Mouse (Mus musculus) brain, embryonic 18.5 days (tissue): Measurements from ENCODE around the gene B430218F22Rik.
A peak's percentile ranks its signal among the peaks of the same experiment; 100 is the strongest.
"Not testable (repeated sequence)": the region's sequence is repeated elsewhere in the genome, so short reads cannot be mapped to it uniquely, and the experiment has no call there.

Source experiments
- DNase-seq: peaks from one replicate; pipeline ENCODE4 v3.0.0-alpha.2; 2012; ENCODE audit warnings: low read depth, low spot score

The B430218F22Rik gene

DNA sequence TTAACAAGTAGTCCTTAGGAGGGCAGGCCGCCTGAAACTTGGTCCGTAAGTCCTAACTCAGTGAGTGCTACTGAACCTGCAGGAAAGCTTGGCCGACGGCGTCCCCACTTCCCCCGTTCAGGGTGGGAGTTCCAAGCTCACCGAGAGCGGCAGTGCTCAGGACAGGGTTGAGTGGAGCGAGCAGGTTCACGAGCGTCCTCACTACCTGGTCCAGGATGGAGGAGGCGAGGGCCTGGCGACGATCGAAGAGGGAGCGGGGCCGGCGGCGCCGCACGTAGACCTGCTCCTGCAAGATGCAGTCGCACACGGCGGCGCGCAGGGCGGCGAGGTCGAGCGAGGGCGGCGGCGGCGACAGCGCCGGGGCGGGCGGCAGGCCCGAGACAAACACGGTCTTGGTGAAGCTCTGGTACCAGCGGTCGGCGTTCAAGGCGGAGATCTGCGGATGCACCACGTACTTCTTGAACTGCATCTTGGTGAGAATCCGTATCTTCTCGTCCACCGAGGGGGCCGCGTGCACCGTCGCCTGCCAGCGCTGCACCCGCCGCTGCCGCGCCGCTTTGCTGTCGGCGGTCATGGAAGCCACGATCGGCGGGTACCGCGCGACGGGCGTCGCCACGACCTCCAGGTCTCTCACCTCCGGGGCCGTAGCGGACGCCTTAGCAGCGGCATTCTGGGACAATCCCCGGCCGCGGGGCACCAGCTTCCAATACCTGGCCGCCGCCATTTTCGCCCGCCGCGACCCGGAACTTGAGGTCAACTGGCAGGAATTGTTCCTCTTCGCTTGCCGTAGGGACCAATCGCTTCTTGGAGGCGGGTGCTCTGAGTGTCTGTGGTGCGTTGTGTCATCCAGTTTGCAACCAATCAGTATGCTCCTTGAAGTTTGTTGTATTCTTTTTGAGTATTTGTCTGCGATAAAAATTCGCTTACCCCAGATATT is at the start of gene B430218F22Rik, which contains the start of gene Mrps30:
Gene B430218F22Rik, plus strand, starts transcription at position 120 of the 937 bp plus-strand sequence.
Gene Mrps30, minus strand, starts transcription at position 742 of the 937 bp plus-strand sequence.
- DNase-seq, result peak; percentile 93

GRCm38 (mm10) chr13:118350257-118350656 is 36.2 kb upstream of the B430218F22Rik start:
- peak; percentile 52 for DNase-seq

DNA sequence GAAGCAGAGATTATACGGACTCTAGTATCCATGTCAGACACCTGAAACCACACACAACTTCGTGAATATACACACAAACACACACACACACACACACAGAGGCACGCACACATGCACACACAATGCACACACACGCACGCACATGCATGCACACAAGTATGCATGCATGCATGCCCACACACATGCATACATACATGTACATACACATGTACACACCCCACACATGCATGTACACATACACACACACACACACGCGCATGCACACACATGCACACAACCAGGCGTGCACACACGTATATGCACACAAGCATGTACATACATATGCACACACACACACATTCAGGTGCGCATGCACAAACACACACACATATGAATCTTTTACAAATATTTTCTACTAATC is 35.6 kb upstream of the B430218F22Rik start:
- DNase-seq, result no peak

DNA sequence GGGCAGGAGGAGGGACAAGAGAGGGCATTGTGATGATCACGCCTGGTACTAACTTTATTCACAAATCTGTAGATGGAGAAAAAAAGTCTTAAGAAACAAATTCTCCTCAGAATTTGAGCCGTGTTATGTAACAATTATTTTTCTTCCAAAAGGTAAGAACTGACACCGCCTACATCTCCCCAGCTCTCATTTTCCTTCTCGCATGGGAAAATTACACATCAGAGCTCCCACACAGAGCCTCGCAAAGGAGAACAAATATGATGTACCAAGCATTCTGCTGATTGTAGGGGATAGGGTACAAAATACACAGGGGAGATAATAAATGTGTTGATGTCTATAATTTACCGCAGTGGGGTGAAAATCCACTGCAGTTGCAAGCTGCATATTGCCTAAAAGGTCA is 23.1 kb upstream of the B430218F22Rik start:
- no peak for DNase-seq

- DNase-seq, result no peak
Observed at GRCm38 (mm10) chr13:118365774-118366173, 20.7 kb upstream of the B430218F22Rik start.

- DNase-seq, result no peak
Observed at GRCm38 (mm10) chr13:118372871-118373270, 13.6 kb upstream of the B430218F22Rik start.

- DNase-seq, result no peak
Observed at GRCm38 (mm10) chr13:118379155-118379554, 7.3 kb upstream of the B430218F22Rik start.

DNA sequence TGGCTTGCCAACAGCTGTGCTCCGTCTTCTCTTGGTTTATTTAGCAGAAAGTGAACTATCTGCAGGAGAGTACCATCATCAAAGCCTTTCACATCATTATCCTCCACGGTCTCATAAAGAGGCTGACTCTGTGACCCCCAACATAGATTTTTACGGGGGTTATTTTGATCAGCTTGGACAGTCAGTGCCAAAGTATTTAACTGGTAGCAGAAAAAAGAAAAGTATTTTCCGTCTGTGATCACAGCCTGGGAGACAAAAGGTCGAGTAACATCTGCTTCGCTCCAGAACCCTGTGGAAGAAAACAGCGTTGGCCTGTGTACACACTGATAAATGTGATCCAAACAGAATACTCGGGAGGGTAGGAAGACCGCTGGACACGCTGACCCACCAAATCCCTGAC is 6.0 kb upstream of the B430218F22Rik start:
- DNase-seq, result no peak

DNA sequence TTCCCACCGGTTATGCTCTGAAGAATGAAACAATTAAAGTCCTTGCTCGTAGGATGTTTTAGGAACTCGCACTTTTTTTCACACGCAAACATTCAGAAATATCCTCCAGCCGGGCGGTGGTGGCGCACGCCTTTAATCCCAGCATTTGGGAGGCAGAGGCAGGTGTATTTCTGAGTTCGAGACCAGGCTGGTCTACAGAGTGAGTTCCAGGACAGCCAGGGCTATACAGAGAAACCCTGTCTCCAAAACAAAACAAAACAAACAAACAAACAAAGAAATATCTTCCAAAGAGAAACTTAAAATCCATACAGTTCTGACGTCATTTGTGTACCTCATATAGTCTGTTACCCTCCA is 995 bp downstream of the B430218F22Rik start:
- not testable (repeated sequence) for DNase-seq

GRCm38 (mm10) chr13:118395803-118396202 is 9.4 kb downstream of the B430218F22Rik start:
- no peak for DNase-seq

DNA sequence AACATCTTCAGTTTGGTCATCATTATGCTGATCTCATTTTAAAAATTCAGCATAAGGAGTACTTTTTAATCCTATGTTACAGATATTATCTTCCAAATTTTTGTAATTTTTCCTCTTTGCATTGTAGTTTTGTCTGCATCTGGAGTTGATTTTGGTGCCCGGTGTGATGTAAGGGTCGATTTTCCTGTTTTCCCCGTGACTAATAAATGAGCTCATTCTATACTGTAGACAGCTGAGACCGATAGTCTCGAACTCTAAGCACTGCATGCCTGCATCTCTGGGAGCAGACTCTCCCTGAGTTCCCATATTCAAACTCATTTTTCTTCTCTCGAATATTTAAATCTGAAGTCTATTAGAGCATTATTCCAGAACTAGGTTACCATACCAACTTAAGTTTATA is 13.9 kb downstream of the B430218F22Rik start:
- no peak for DNase-seq

GRCm38 (mm10) chr13:118403544-118403943 is 17.1 kb downstream of the B430218F22Rik start:
- peak; percentile 62 for DNase-seq

GRCm38 (mm10) chr13:118411297-118411992 is 25.0 kb downstream of the B430218F22Rik start:
- no peak for DNase-seq

GRCm38 (mm10) chr13:118418163-118418562 is 31.7 kb downstream of the B430218F22Rik start:
- DNase-seq, result no peak

GRCm38 (mm10) chr13:118420408-118420807 is 34.0 kb downstream of the B430218F22Rik start:
- no peak for DNase-seq

- DNase-seq, result no peak
Observed at GRCm38 (mm10) chr13:118420847-118421246, 34.4 kb downstream of the B430218F22Rik start.
